Mouse (Mus musculus) ovary, postnatal 14 days (tissue): Measurements from ENCODE around the gene Ndufc1.
"Not testable (repeated sequence)": the region's sequence is repeated elsewhere in the genome, so short reads cannot be mapped to it uniquely, and the experiment has no call there.

Experiments used
- DNase-seq: peaks from one replicate; pipeline ENCODE4 v3.0.0; 2022; ENCODE audit warnings: low spot score

The Ndufc1 gene

DNA sequence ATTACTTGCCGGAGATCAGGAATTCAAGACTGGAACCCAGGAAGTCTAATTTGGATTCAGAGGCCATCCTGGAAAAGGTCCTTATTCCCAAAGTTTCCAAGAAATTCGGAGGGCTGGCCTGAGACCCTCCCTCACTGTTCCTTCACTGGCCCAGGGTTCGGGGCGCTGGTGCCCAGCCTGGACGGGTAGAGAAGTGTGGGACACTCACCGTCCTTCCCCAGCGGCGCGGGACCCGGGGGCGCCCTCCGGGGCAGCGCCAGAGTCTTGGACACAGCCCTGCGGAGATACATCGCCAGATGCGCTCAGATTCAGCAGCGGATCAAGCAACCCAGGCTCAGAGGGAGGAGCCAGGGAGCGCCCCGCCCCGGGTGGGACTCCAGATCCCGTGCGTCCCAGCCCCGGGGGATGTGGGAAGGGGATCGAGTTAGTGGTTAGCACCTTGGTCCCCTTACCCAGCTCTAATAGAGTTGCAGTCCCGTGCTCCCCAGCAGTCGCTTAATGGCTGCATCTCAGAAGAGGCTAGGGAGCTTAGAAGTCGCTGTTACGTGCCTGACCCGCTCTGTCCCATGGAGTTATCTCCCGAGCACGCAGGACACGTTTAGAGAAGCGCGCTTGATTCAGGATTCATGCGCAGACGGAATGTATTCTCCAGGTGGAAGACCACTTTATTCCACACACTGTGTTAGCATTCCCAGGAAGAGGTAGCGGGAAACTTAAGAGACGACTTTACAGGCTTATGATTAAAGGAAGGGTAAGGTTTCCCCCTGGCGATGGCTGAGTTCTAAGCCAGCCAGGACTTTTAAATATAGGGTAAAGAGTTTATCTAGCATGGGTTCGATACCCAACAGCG lies 12.3 kb downstream of the Ndufc1 start, which contains the start of gene Mgarp:
Gene Mgarp (minus strand): TSS at position 520 of the 850 bp plus-strand sequence.
- peak; percentile 37 for DNase-seq

DNA sequence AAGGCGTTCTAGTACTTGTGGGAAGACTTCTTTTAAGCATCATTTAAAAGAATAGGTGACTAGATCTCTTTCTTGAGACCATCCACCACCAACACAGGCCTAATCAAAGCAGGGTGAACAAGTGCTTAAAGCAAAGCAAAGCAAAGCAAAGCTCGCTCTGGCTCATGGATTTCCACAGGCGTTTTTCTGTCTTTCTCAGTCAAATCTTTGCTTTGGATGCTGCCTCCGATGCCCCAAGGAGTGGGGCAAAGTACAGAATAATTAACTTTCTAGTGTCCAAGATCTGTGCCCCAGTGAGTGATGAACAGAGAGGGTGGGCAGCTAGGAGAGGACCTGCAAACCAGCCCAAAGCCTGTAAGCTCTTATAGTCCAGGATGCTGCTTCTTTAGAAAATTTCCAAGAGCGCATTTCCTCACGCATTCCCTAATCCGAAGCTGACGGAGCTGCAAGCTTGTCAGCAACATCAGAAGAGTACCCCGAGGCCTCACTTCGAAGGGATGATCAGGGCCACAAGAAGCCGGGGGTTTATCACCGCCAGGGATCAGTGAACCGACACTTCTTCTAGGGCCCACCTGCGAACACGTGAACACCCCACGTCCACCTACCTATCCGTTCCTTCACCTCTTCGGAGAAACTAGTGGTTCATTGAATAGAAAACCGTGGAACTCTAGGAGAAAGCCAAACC lies 13.2 kb downstream of the Ndufc1 start:
- no peak for DNase-seq

DNA sequence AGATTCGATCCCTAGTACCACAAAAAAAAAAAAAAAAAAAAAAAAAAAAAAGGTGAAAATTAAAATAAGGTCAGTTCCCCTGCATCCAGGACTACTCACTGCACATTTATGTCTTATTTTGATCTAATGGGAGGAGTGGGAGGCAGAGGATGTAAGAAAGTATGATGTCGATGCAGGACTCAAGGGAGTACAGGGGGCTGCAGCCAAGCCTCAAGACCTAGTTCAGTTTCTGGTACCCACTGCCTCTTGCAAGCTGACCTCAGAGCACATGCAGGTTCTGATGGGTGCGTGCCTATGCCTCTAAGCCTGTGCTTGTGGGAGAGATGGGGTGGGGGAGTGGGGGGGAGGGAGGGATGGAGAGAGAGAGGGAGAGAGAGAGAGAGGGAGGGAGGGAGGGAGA lies 13.9 kb downstream of the Ndufc1 start:
- DNase-seq: no peak

DNA sequence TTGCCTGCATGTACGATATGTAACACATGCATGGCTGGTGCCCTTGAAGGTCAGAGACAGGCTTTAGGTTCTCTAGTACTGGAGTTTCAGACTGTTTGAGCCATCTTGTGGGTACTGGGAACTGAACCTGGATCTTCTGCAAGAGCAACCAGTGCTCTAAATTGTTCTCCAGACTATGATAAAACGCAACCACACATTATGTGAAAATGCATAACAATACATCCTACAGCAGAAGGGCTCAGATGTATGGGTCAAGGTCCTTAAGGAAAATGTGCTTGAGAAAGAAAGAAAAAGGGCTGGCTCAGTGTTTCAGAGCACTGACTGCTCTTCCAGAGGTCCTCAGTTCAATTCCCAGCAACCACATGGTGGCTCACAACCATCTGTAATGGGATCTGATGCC lies 15.1 kb downstream of the Ndufc1 start:
- no peak for DNase-seq

DNA sequence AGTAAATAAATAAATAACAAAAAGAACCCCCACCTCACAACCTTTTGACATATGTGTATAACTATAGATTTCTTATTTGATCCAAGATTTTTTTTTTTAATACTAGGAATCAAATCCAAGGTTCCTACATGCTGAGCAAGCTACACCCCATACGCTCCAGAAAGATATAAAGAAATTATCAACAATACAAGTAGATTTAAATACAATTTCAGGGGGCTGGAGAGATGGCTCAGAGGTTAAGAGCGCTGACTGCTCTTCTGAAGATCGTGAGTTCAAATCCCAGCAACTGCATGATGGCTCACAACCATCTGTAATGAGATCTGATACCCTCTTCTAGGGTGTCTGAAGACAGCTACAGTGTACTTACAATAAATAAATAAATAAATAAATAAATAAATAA lies 15.8 kb downstream of the Ndufc1 start:
- DNase-seq: not testable (repeated sequence)

DNA sequence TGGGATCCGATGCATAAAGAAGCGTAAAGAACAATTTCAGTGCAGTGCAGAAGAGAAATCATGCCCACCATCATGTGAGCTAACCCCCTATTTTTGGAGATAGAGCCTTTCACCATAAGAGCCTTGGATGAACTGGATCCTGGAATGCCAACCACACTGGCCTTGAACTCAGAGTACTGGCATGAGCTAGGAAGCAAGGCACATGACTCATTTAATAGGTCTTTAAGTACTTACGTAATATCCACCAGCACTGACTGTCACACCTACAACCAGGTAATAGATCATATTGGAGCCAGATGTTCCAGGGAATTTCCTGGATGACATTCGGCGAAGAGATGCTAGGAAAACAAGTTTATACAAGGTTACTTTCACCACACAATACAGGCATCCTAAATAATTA lies 17.2 kb downstream of the Ndufc1 start:
- DNase-seq: no peak

DNA sequence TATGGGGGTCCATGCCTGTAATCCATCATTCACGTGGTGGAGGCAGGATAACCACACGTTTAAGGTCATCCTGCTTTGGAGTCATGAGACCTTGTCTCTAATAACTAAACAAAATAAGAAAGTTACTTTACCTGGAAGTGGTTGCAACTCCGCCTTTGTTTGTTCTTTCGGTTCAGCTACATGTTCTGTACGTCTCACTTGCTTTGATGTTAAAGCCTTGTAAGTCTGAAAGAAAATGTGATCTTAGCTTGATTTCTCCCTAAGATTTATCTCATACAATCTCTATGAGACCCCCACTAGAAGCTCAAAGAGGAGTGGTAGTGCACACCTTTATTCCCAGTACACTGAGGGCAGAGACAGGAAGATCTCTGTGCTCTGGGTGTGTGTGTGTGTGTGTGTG lies 17.7 kb downstream of the Ndufc1 start:
- no peak for DNase-seq

DNA sequence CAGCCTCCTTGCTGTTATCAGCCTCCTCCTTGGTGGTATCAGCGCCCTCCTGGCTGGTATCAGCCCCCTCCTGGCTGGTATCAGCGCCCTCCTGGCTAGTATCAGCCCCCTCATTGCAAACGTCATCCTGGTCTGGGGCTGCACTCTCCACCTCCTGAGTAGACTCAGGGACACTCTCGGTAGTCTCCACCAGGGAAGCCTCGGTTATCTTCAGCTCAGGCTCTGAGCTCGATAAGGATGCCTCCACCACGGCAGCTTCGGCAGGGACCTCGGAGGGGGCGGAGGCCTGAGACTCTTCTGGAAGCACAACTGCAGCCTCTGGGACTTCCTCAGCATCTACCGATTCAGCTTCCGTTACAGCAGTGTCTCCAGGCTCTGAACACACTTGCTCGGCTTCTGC lies 19.9 kb downstream of the Ndufc1 start:
- no peak for DNase-seq

DNA sequence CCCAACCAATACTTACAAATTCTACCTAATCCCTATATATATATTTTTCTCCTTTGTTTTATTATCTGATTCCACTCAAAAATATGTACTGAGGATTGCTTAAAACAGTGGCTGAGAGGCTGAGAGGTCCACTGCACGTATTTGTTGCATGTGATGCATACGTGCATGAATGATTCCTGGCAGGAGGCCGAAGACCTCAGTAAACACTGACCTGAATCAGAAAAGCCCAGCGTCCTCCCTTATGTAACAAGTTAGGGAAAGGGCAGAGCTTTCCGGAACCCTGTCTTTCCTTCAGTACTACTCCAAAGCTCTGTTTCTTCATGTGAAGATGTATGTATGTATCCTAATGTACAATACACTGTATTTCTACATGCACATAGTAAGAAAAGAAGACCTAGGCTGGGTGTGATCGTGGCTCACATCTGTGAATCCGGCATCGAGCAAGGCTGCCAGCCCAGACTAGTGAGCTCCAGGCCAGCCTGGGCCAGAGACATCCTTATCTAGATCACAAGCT lies 20.9 kb downstream of the Ndufc1 start:
- no peak for DNase-seq

DNA sequence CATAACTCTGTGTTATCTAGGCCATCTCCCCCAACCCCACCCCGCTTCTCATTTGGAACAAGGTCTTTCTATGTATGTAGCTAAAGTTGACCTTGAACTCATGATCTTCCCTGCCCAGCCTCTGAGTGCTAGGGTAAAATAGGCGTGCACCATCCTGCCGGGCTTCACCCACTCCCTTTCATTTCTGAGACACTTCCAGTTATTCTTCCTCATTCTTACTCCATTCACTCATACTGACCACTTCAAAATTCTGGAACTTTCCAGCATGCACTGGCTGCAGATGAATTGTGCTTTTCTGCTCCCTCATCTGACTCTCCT lies 21.7 kb downstream of the Ndufc1 start:
- DNase-seq: no peak

DNA sequence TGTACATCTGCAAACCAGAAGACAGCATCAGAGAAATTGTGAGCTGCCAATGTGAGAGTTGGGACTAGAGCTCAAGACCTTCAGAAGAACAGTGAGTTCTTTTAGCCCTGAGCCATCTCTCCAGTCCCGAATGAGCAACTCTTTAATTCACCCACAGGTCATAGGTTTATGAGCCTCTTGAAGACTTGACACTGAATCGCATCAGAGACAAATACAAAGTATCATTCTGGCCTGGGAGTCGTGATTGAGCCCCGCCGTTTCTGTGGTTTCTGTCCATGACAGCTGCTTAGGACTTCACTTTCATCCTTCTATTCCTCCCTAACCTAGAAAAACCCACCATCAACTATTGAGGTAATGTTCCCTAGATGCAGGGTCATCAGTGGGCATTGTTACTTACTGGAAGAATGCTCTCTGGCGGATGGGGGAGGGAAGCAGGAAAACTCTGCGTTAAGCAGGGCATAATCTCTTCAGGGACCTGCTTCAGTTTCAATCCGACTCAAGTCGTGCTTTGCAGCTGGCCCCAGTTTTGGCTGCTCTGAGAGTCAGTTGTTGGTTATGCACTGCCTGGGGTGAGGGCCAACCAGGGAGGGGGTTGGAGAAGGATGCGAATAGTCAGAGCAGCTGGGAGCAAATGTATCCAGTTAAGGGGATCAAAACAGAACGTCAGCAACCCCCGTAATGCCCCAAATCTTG lies 22.2 kb downstream of the Ndufc1 start:
- no peak for DNase-seq

DNA sequence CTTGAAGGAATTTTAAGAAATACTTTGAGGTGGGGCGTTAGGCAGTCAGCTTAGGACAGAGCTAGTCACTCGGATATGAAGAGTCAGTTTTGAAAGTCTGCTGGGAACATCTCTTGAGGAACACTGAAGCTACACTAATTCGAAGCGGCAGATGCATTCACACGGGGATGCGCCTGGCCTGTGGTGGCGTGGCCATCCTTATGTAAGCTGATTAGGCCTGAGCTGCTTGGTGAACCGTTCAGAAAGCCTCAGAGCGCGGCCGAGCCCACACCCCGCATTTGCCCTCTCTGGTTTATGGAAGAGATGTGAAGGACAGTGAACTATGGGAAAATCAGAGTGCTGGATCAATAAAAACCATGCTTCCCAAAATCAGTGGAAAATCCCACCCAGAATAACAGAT lies 25.4 kb downstream of the Ndufc1 start:
- DNase-seq: no peak

DNA sequence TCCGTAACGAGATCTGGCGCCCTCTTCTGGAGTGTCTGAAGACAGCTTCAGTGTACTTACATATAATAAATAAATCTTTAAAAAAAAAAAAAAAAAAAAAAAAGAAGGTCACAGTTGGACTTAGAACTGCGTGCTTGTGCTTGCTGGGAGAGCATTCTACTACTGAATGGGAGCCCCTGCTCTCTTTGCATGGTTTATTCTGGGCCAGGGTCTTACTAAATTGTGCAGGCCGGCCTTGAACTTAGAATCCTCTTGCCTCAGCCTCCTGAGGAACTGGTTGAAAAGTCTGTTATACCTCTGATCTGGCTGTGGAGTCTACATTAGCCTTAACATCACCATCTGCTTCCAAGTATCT lies 28.2 kb downstream of the Ndufc1 start:
- DNase-seq: no peak

DNA sequence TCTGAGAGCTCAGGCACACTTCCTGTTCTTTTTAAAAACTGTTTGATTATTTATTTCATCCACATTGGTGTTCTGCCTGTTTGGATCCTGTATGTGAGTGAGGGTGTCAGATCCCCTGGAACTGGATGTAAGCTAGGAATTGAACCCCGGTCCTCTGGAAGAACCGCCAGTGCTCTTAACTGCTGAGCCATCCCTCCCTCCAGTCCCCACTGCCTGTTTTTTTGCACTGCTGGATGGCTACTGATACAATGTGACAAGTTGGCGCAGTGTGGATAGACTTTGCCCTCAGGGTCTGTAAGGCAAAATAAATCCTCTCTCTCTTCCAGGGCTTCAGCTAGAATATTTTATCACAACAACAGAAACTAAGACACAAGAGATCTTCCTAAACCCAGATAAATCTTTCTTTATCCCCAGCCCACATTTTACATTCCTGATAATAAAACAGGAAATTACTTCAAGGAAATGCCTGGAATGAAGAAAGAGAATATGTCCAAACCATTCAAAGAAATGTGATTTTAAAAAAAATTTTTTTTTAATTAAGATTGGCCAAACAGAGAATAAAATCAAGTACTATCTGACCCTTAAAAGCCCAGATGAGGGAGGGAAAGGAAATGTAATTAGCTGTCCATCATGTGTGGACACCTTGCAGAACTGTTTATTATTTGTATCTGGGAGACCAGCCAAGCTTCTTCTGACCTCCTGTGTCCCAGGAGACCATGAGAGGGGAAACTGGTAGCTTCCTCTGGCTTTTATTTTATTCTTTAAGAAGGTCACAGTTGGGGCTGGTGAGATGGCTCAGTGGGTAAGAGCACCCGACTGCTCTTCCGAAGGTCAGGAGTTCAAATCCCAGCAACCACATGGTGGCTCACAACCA lies 28.8 kb downstream of the Ndufc1 start:
- no peak for DNase-seq

DNA sequence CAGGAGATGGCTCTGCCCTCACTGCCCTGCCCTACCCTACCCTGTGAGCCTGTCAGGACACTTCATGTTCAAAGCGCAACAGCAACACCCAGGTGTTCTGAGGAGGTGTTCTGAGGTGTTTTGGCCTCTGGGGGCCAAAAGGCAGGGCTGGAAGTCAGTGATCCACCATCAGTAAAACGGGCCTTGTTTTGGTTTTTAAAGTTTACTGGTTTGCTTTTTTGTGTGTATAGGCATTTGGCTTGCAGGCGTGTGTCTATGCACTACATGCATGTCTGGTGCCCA lies 30.2 kb downstream of the Ndufc1 start:
- DNase-seq: no peak

DNA sequence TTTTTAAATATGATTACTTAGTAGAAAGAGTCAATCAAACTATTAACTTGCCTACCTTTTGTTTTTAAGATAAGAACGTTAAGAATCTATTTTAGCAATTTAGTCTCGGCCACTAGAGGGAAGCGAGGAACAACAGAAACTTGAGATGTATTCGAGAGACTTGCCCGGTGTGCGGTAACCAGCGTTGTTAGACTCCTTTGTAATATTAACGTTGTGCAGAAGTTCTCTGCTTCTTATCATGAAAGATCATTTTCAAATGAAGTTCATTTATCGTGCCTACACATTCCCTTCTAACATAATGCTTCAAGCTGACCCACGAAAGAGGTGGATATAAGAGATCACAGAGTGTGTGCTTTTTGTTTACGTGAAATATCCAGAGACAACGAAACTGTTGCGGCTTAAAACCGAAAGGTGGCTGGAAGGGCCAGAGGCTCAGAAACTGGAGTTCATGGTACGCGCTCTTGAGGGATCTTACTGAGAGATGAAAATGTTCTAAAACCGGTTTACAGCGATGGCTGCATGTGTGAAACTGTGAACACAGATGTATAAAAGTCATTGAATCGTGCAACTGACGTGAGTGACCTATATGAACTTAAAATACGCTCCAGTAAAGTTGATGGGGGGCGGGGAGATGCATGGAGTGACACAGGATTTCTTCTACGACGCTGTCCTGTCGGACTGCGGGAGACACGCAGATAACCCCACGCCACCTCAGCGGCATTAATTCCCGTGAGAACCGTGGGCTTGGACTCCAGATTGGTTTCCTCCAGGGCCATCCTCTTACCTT lies 30.7 kb downstream of the Ndufc1 start:
- no peak for DNase-seq

DNA sequence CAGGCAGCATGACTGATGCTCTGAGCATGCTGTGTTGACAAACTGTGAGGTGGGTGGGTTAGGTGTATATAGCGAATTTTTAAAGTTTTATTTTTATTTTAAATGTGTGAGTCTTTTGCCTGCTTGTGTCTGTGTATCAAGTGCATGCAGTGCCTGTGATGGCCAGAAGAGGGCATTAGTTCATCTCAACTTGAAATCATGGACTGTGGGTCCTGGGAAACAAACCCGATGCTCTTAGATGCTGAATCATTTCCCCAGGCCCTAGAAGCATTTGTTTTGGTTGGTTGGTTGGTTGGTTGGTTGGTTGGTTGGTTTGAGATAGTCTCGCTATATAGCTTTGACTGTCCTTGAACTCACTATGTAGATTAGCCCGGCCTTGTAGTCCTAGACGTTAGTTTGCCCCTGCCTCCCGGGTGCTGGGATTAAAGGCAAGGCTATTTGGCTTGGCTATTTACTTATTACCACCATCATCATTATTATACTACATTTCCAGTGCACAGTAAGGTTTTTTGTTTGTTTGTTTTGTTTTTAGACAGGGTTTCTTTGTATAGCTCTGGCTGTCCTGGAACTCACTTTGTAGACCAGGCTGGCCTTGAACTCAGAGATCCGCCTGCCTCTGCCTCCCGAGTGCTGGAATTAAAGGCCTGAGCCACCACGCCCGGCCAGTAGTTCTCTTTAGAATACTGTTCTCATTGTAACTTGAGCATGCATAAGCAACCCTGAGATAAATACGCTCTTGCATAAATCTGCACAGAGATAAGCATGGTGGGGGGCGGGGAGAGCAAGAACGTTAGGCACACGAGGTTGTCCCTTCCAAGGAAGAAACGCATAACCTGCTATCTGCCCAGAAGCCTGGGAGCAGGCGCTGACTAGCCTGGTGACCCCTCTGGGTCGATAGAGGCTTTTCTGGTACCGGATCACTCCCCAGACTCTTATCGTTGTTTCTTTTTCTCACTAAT lies 33.2 kb downstream of the Ndufc1 start:
- DNase-seq: peak; percentile 37

DNA sequence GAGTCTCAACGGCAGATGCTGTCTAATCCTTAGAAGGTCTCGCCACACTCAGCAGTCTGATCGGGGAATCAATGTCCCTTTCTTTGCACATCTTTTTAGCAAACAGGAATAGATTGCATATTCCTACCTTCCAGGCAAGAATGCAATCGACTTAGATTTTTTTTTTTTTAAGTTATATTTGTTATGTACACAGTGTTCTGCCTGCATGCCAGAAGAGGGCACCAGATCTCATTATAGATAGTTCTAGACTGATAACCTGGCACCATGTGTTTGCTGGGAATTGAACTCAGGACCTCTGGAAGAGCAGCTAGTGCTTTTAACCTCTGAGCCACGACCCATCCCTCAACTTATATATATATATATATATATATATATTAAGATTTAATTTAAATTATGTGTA lies 35.2 kb downstream of the Ndufc1 start:
- DNase-seq: no peak

DNA sequence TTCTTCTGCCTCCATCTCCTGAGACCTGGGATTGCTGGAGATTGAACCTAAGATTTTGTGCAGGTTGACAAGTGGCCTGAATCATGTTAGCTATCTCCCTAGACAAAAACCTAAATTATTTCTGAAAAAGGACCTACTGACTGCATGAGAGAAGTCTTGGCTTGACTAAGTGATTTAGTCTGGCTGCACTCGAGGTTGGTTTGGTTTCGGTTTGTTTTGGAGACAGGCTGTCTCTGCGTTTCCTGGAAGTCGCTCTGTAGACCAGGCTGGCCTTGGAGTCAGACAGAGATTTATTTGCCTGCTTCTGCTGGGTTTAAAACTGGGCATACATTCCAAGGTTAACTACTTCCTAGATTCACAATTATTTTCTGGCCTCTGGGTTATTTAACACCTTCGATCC lies 35.9 kb downstream of the Ndufc1 start:
- DNase-seq: no peak

DNA sequence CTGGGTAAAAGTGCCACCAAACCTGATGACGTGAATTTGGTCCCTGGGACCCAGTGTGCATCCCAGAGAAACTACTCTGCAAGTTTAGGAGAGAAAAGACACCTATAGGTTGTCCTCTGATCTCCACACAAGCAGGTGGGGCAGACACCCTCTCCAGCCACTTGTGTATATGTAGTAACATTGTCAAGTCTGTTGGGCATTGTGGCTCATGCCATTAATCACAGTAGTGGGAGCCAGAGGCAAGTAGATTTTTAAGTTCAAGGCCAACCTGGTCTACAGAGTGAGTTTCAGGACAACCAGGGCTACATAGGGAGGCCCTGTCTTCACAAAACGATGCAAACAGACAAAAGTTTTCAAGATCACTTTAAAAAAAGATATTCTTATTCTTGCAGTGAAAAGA lies 37.0 kb downstream of the Ndufc1 start:
- DNase-seq: no peak
